Mouse (Mus musculus) 3134 (cell line): Measurements from ENCODE around the gene Cars.
"Not testable (repeated sequence)": the region's sequence is repeated elsewhere in the genome, so short reads cannot be mapped to it uniquely, and the experiment has no call there.

ENCODE experiments used
- DNase-seq: peaks from one replicate; pipeline ENCODE4 v3.0.0-alpha.2; 2011; ENCODE audit warnings: low spot score; ENCODE audit not compliant: insufficient read length; ENCODE audit errors: extremely low read depth

Cars gene

DNA sequence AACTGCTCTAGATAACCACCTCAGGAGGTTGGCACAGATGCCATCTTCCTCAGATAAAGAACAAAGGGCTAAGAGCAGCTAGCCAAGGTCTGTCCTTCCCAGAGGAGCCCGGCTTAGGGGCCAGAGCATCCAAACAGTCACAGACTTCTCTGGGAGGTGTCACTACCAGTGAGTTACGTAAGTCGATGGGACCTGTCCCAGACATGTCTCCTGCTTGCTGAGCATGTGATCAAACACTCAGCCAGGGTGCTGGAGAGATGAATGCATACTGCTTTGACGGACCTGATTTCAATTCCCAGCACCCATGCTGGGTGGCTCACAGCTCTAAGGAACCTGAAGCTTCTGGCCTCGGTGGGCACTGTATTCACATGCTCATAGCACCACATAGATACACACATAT is 12.3 kb downstream of the Cars start:
- DNase-seq = no peak

DNA sequence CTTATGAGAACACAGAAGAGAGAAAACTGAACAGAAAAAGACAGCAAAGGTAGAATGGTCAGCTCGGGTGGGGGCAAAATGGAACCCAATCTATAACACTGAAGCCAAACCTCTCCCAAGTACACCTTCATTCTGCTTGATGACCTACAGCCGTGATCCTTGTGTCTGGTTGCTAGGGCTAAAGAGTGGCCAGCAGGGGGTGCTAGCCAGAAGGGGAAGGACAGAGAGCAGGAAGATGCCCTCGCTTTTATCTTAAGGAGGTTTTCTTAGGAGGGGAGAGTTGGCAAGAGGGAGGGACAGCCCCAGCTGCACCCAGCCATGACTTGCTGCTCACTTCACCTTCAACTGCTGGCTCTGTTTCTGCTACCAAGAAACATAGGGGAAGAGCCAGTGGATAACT is 15.9 kb downstream of the Cars start:
- DNase-seq = peak; percentile 36

DNA sequence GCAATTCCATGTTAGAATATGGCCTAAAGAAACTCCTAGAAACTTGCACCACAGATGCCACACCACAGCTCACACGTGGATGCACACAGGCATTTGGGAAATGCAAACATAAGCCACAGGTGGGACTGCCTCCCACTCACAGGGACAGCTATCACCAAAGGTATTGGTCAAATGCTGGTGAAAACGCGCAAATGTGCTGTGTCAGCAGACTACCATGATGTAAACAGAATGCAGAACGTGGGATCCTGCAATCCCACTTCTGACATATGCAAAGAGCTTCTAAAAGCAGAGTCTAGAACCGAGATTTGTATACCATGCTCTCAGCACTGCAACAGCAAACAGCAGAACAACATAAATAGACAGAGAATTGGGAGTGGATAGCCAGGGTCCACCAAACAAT is 16.9 kb downstream of the Cars start:
- DNase-seq = no peak

DNA sequence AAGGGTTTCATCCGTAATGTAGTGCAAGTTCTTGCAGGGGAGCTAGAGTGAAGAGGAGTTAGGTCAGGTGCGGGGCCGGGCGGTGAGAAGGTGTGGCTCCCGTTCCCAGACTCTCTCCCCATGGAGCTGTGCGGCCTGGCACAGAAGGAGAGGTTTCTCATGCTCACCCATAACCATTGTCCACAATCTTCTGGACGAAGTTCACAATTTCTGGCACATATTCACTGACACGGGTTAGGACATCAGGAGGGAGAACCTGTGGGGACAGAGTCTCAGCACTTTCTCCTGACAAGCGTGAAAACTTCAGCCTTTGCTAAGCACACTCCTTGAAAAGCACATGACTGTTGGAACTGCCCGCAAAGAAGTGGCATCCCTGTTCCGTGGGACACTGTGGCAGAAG is 24.1 kb downstream of the Cars start:
- no peak for DNase-seq

DNA sequence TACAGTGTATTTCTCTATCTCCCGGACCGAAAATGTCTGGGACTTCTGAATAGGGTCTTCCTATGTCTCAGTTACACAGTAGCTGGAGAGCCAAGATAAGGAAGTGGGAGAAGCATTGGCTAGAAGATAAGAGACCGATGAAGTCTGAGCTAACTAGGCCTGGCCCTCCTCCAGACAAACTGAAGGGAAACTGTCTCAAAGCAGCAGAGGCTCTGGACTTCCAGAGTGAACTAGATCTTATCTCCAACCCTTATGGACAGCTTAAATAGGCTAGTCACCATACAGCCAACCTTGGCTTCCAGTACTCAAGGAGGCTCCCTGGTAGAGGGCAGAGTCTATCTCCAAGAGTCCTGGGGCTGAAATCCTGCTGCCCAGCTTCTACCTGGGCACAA is 34.2 kb downstream of the Cars start:
- no peak for DNase-seq

DNA sequence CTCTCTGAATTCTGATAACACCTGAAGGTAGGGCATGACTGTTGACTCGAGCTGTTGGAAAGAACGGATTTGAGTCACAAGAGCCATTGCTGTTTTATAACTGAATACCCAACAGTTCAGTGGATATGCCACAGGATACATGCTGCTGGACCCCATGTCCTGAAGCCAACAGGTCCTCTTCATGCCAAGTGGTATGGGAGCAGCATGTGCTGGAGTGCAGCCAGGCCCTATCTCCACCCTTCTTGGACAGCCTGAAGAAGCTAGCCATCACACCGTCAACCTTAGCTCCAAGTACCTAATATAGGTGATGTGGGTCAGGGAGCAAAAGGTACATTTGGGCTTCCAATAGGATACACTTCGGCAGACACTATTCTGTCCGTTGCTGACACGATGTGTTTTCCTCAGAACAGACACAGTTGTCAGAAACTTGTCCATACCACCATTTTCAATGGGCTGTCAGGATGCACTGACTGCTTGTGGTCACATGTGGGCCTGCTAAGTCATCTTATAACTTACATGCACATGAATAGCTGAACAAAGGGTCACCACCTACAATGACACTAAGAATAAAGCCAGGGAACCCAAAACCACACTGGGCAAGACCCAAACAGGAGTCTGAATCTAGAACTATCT is 34.8 kb downstream of the Cars start:
- no peak for DNase-seq

DNA sequence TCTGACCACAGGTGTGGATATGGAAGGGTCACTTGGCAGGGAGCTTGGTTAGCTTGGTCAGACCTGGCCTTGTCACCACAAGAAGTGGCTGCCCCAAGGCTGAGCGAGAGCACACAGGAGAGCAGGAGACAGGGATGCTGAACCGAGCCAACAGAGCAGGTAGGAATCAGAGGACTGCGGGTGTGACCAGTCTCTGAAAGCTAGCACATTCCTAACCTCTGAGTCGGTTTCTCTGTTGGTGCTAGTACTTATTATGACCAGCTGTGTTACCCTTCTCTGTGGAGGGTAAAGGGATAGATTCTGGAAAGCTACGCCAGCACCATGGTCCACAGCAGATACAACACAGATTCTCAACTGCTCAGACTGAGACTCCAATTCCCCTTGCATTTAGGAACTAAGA is 36.1 kb downstream of the Cars start:
- DNase-seq = peak; percentile 21

DNA sequence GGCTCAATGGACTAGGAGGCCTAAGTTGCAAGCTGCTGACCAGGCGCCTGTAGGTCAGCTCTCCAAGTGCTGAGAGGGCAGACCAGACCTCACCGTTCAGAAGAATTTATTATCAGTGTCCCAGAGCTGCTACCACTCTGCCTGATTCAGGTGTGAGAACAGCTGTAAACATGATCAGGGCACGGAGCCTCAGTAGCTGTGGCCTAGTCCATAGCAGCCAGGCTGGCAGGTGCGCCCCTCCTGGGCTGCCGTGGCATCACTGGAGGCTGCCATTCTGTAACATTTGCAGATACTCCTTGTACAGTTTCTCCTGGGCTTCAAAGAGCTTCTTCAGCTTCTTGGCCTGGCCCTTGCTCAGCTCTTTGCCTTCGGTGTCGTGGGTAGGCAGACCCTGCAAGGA is 42.3 kb downstream of the Cars start:
- DNase-seq = no peak

DNA sequence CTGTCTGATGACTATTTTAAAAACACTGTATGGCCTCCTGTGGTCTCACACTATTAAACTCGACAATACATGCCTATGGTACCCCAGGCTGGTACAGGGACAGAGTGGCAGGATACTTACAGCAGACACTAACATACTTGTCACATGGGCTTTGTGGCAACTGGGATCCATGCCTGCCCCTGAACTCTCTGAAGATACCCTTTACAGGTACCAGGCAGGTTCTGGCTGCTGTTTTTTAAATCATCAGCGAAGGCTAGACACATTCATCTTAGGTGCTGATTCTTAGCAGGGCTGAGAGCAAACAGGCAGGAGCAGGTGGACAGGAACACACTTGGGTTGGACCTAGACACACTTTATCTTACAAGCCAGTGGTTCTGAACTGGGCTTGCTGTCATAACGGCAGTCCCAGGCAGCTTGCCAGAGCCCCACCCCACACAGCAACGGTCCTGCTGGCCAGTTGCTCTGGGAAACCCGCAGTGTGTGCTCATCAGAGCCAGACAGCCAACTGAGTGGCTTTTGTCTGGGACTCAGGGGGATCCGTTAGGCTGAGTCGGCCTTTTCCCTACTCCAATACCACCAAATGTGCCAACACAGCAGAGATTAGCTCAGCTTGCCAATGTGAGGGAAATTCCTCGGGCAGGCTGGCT is 42.8 kb downstream of the Cars start:
- peak; percentile 33 for DNase-seq

DNA sequence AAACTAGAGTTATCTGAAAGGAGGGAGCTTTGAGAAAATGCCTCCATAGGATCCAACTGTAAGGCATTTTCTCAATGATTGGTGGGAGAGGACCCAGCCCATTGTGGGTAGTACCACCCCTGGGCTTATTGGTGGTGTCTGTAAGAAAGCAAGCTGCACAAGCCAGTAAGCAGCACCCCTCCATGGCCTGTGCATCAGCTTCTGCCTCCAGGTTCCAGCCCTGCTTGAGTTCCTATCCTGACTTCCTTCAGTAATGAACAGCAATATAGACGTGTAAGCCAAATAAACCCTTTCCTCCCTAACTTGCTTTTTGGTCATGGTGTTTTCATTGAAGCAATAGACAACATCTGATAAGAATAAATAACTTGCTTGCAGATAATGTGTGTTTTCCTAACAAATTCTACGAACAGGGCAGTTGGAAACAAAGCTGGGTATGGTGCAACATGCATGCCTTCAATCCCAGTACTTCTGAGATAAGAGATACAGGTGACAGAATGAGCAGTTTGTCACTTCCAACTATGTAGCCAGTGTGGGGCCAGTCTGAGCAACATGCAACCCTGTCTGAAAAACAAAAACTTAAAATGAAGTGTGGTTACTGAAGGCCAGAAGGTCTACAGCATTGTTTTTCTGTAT is 50.2 kb downstream of the Cars start:
- DNase-seq = no peak

DNA sequence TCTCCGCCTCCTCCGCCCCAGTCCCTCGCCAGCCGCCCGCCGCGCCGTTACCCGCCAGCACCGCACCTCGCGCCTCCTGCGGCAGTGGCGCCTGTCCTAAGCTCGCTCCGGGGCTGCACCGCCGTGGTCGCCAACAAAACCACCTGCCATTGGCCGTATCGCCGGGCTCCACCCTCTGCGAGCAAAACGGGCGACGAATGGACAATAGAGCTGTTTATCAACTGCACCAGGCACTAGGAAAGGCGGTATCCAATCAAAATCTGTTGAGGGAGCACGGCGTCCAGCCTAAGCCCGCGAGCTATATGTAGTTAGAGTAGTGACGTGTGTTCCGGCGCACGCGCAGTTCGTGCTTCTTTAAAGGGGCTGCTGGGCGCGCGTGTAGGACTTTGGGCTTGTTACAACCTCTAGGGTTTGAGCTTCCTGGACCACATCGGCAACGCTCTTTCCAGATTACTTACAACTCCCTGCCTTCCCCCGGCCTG is 50.9 kb downstream of the Cars start, which contains the start of gene Nap1l4:
Gene Nap1l4, minus strand, starts transcription at position 131 of the 482 bp plus-strand sequence.
- DNase-seq = peak; percentile 98

DNA sequence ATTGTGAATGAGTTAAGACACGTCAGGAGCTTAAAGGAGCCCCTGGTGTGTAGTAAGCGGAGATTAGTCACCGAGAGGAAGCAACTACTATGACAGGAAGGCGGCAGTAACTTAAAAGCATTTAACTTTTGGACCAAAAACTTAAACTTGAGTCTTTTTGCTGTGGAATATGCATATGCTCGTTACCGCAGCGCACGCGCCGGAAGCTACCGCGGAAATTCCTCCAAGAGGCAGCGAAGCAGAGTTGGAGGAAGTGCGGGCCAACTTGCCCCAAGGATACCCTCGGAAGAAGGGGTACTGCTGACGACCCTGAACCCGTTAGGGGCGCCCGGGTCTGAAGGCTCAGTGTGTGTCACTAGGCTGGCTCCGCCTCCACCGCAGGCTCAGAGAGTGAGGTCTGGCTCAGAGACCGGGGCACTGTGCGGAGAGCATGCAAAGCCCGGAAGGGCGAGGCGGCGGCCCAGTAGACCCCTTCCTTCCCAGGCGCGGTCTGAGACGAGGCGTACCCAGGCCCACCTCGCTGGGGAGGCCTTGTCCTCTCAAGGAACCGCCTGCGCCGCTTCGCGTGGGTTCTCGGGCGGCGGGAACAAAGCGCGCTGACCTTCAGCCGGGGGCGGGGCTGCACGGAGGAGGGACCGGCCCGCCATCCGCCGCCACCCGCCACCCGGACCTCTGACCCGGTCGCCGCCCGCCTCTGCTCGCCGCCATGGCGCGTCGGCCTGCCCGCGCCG is 51.5 kb downstream of the Cars start:
- DNase-seq = peak; percentile 80

DNA sequence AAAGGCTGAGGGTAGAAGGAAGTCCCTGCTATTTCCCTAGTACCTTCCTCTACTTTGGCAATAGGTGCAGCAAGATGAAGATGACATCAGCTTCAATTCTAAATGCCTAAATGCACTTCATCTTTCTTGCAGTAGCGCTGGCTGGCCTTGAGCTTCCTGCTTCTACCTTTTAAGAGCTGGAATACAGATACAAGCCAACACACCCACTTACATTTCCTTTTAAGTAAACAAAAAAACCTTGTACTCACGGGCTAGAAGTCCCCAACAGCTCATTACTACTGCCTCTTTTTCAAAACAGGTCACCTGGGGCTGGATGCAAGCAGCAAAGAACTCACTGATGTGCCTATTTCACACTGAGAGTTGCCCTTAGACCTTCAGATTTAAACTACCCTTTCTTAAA is 53.3 kb downstream of the Cars start:
- no peak for DNase-seq

DNA sequence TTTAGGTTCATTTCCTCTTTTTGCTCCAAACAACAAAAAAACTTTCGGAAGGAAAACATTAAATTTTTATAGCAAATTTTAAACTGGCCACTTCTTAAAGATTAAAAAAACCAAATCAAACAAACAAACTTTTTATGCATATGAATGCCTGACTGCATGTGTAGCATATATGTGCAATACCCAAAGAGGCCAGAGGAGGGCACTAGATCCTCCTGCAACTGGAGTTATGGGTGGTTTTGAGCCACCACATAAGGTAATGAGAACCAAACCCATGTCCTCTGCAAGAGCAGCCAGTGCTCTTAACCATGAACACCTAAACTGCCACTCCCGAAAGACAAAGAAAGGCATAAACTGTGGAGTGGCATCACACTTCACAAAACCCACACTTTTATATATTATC is 55.5 kb downstream of the Cars start:
- DNase-seq = no peak

DNA sequence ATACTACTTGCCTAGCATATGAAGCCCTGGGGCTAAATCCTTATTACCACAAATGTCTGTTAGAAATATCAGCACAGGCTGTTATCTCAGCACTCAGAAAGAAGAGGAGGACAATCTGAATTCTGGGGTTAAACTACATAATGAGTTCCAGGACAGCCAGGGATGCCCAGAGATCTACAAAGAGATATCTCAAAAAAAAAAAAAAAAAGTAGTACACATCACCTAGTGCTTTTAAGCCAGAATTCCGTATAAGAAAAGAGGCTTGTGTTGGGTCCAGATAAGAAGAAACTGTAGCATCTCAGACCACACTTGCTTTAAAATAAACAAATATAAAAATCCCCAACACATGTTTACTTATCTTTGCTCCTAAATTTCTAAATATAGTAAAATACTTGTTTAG is 61.2 kb downstream of the Cars start:
- DNase-seq = no peak

DNA sequence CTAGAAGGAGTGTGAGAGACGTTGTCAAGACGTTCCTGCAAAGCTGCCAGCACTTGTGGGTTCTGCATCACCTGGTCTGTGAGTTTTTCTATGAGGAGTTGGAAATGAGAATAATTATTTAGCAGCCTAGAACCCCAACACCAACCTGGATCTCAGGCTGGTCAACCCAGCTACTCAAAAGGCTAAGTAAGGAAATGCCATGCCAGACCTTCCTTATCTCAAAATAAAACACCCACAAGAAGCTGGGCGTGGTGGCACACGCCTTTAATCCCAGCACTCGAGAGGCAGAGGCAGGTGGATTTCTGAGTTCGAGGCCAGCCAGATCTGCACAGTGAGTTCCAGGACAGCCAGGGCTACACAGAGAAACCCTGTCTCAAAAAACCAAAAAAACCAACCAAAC is 61.7 kb downstream of the Cars start:
- not testable (repeated sequence) for DNase-seq

DNA sequence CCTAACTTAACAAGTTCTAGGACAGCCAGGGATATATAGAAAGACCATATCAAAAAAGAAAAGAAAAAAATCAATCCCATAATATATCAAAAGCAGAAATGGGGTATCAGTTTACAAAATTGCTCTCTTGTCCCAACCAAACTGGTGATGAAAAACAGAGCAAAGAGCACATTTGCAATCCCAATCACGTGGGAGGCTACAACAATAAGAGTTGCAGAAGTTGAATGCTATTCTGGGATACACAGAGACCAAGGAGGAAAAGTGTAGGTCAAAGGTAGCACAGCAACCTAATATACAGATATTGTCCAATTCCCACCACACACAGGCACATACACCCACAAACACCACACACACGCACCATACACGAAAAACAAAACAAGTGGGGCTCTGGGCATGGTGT is 63.6 kb downstream of the Cars start:
- DNase-seq = no peak

DNA sequence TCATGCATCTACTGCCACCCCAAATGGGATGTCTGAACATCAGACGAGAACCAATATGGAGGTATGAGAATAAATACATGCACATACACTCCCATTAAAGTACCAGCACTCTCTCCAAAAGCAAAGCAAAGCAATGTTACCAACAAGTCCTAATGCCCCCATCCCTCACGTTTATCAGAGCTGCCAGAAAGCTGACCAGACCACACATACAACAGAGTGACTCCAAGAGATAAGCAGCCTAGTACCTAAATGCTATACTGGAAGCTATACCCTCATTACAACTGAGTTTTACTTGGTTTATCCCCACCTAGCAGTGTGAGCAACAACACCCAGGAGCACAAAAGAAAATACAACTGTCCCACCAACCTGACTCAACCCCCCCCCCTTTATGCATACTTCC is 66.6 kb downstream of the Cars start:
- no peak for DNase-seq

DNA sequence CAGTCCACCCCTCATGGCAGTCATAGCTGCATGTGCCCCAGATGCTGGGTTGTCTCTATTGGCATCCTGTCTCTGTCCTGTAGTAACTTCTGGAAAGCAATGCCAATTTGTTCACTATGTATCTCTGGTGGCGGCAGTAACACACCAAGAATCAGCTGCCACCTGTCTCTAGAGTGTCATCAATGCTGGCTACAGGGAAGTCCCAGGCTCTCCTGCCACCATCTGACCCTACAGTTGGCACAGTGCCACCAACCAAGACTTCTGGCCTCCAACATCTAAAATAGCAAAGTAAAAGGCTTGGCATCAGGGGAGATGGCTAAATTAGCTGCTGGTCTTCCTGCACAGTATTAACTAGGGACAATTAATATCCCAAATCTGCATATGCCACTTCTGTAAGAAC is 67.5 kb downstream of the Cars start:
- no peak for DNase-seq

DNA sequence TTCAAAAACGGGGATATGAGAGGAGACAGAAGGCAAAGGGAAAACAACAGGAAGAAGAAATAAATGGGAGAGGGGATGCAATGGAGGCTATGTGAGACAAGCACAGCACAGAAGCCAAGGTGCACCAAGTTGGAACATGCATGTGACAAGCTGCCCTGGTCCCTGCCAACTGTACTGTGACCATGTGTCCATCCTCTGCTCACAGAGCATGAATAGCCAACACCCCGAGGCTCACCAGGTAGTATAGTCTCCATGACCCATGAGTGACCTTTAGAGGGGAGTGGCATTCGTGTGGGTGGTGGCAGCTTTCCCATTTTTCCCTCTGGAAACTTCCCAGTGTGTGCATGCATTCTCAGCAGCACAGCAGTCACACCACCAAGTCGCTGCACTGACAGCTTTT is 80.6 kb downstream of the Cars start:
- no peak for DNase-seq

DNA sequence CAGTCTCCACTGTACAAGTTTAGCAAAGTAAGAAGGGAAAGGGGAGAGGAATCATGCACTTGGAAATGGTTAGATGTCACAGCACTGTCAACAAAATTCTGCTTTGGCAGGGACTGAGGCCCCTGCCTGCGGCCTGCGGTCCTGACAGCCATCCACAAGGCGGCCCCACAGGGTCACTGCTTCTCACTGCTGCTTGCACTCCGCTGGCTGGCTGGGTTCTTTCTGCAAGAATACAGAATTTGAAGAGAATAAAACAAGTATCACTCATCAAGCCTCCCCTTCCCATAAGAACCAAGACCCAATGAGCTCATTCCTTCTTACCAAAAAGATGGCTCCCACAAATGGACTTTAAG is 85.5 kb downstream of the Cars start:
- no peak for DNase-seq
